ENCODE assay signal across 8 mouse cellular contexts in genomic region chr5:111207924-111208659, GRCm38 (mm10).
A peak's percentile ranks its signal among the peaks of the same experiment; 100 is the strongest.
DNase-seq lines count a peak whose midpoint lies in the region; ATAC-seq and TF ChIP-seq lines count a peak whose summit lies in the region.

No protein-coding gene starts in this region.

- DNase-seq in layer of hippocampus, postnatal 14 days (ENCODE audit: low spot score in 2 of 2): peak; percentile 40 to 54
- no peak for DNase-seq in layer of hippocampus, adult 11-12 months (ENCODE audit: low spot score)
- peak; percentile 81 for DNase-seq in ZHBTc4 (ENCODE audit: low read depth, low spot score)
- DNase-seq in forebrain, postnatal 0 days: peak; percentile 62
- peak; percentile 27 to 31 for DNase-seq in spleen, postnatal 36 days (ENCODE audit: low spot score in 2 of 2)
- DNase-seq in urinary bladder, postnatal 25 days (ENCODE audit: low spot score): no peak

- H3K27me3 ChIP-seq in forebrain, postnatal 0 days (ENCODE audit: insufficient read depth, low read length): no peaks in the 10 kb centered on the region
- H3K27me3 ChIP-seq in intestine, embryonic 16.5 days (replicated peaks; ENCODE audit: control insufficient read depth, insufficient read depth, low read length): no peaks in the 10 kb centered on the region
- H3K27me3 ChIP-seq in lung, embryonic 16.5 days (ENCODE audit: control insufficient read depth, insufficient read depth, low read depth, low read length): no peaks in the 10 kb centered on the region

- no peaks in the 10 kb centered on the region for H3K9me3 ChIP-seq in forebrain, postnatal 0 days (ENCODE audit: low read length)
- H3K9me3 ChIP-seq in intestine, embryonic 16.5 days (ENCODE audit: control insufficient read depth, low read length): no peaks in the 10 kb centered on the region
- H3K9me3 ChIP-seq in lung, embryonic 16.5 days (ENCODE audit: control insufficient read depth, low read length): no peaks in the 10 kb centered on the region

- H3K4me3 ChIP-seq in forebrain, postnatal 0 days (ENCODE audit: low read depth, low read length): no peak overlapping the region
- 0 out of 2 replicates have a peak overlapping the region, but pooled peaks have one; percentile 11 for H3K4me3 ChIP-seq in intestine, embryonic 16.5 days (ENCODE audit: low read length)
- H3K4me3 ChIP-seq in lung, embryonic 16.5 days (ENCODE audit: low read length): no peak overlapping the region

- H3K4me1 ChIP-seq in forebrain, postnatal 0 days (ENCODE audit: insufficient read depth): peaks cover 21% of the 10 kb centered on the region
- peaks cover 26% of the 10 kb centered on the region for H3K4me1 ChIP-seq in intestine, embryonic 16.5 days (ENCODE audit: control insufficient read depth, insufficient read depth, low read length)
- peaks cover 23% of the 10 kb centered on the region for H3K4me1 ChIP-seq in lung, embryonic 16.5 days (replicated peaks; ENCODE audit: control insufficient read depth, insufficient read depth, low read length)

- H3K27ac ChIP-seq in forebrain, postnatal 0 days (ENCODE audit: low read depth, low read length): peak overlapping the region; percentile 35; the same call in 1 of the 2 replicates
- H3K27ac ChIP-seq in intestine, embryonic 16.5 days (ENCODE audit: low read length): no peak overlapping the region
- no peak overlapping the region for H3K27ac ChIP-seq in lung, embryonic 16.5 days (ENCODE audit: low read length)

- H3K4me2 ChIP-seq in forebrain, postnatal 0 days (ENCODE audit: low read depth): no peak overlapping the region
- peak overlapping the region; percentile 2; the same call in 1 of the 2 replicates for H3K4me2 ChIP-seq in intestine, embryonic 16.5 days (ENCODE audit: low read depth, low read length)
- H3K4me2 ChIP-seq in lung, embryonic 16.5 days (ENCODE audit: low read depth, low read length): peak overlapping the region; percentile 33; the same call in 1 of the 2 replicates

- H3K9ac ChIP-seq in forebrain, postnatal 0 days: peak overlapping the region; percentile 18; the same call in 1 of the 2 replicates
- no peak overlapping the region; the same call in 1 of the 2 replicates for H3K9ac ChIP-seq in intestine, embryonic 16.5 days (ENCODE audit: low read depth, low read length)
- H3K9ac ChIP-seq in lung, embryonic 16.5 days (ENCODE audit: low read length): no peak overlapping the region

- H3K36me3 ChIP-seq in forebrain, postnatal 0 days (ENCODE audit: insufficient read depth): no peaks in the 10 kb centered on the region
- H3K36me3 ChIP-seq in intestine, embryonic 16.5 days (ENCODE audit: control insufficient read depth, insufficient read depth, low read length): no peaks in the 10 kb centered on the region
- no peaks in the 10 kb centered on the region for H3K36me3 ChIP-seq in lung, embryonic 16.5 days (ENCODE audit: control insufficient read depth, insufficient read depth, low read length)

- 46% methylated on average over 8 of the region's 8 CpGs for WGBS in forebrain, postnatal 0 days
- 50% methylated on average over 8 of the region's 8 CpGs for WGBS in intestine, embryonic 16.5 days
- WGBS in lung, embryonic 16.5 days: 35% methylated on average over 8 of the region's 8 CpGs

- peak; percentile 68 for TF ChIP-seq CTCF in forebrain, postnatal 0 days (IDR thresholded peaks at IDR 0.05; ENCODE audit: low read depth)

- peak; percentile 71 for ATAC-seq in forebrain, postnatal 0 days
- ATAC-seq in intestine, embryonic 16.5 days: peak; percentile 28; the same call in 1 of the 2 replicates
- peak; percentile 75 for ATAC-seq in lung, embryonic 16.5 days (ENCODE audit: low read depth)

Comparison
In these comparisons a context has a peak if more than half of its experiments do, and no peak if none do; other contexts are left out.
1. DNase-seq: peak in layer of hippocampus, postnatal 14 days (2 of 2), ZHBTc4 (single experiment), forebrain, postnatal 0 days (single experiment) and spleen, postnatal 36 days (2 of 2); none in layer of hippocampus, adult 11-12 months (single experiment) and urinary bladder, postnatal 25 days (single experiment).
2. Peak in every context shown above with its lines, with median percentiles within 50 percentile points of each other: ATAC-seq.